Mouse (Mus musculus) liver, embryonic 13.5 days (tissue): Measurements from ENCODE around the gene Adamts9. TPM values are rescaled to one million over a fixed set of nuclear protein-coding genes. Genes with fewer than 3 reads are reported as not detected.

Experiments
- ATAC-seq: fragments of 200-750 bp; cut with Nextera tagmentation; 2 replicates; pipeline ENCODE4 v1.8.0; 2017; ENCODE audit warnings: low read depth, mild to moderate bottlenecking, moderate number of reproducible peaks, moderate library complexity
- DNase-seq: peaks from one replicate; pipeline ENCODE4 v3.0.0; 2022
- H3K27ac ChIP-seq: fragments of 300-500 bp; sonication (generic); 2 replicates; pipeline ENCODE4 v1.5.1; 2015; ENCODE audit warnings: moderate library complexity, mild to moderate bottlenecking, inconsistent platforms
- H3K27me3 ChIP-seq: fragments of 300-500 bp; sonication (generic); 2 replicates; pipeline ENCODE4 v1.6.1; 2015; ENCODE audit warnings: mild to moderate bottlenecking, inconsistent platforms
- H3K36me3 ChIP-seq: fragments of 300-500 bp; sonication (generic); 2 replicates; pipeline ENCODE4 v1.6.1; 2015; ENCODE audit warnings: mild to moderate bottlenecking, inconsistent platforms
- H3K4me1 ChIP-seq: fragments of 300-500 bp; sonication (generic); replicated peaks from 2 replicates; pipeline ENCODE4 v1.6.1; 2015; ENCODE audit warnings: inconsistent platforms
- H3K4me2 ChIP-seq: fragments of 300-500 bp; sonication (generic); 2 replicates; pipeline ENCODE4 v1.6.1; 2015; ENCODE audit warnings: inconsistent platforms, mild to moderate bottlenecking, moderate library complexity
- H3K4me3 ChIP-seq: fragments of 300-500 bp; sonication (generic); replicated peaks from 2 replicates; pipeline ENCODE4 v1.5.1; 2015; ENCODE audit warnings: mild to moderate bottlenecking, inconsistent platforms
- H3K9ac ChIP-seq: fragments of 300-500 bp; sonication (generic); 2 replicates; pipeline ENCODE4 v1.6.1; 2015; ENCODE audit warnings: mild to moderate bottlenecking, inconsistent platforms
- H3K9me3 ChIP-seq: fragments of 300-500 bp; sonication (generic); replicated peaks from 2 replicates; pipeline ENCODE4 v1.6.1; 2016; ENCODE audit warnings: inconsistent platforms
- WGBS: fragments of 180-500 bp; shearing (Covaris S2); methylation state at CpG from one replicate; pipeline ENCODE4 v1.1.7; 2015; ENCODE audit not compliant: insufficient replicate concordance; 5-methylcytosine and 5-hydroxymethylcytosine counted together
- polyA plus RNA-seq: library from polyadenylated mRNA; unstranded; fragments of >200 nt; fragmentation: Nextera tagmentation; extraction: Ambion mirVana; gene quantifications from 2 replicates; pipeline ENCODE4 v1.2.1, GENCODE M21; 2015

The Adamts9 gene
- polyA plus RNA-seq, 1 experiment from 2014 or later: 0.91 TPM

DNA sequence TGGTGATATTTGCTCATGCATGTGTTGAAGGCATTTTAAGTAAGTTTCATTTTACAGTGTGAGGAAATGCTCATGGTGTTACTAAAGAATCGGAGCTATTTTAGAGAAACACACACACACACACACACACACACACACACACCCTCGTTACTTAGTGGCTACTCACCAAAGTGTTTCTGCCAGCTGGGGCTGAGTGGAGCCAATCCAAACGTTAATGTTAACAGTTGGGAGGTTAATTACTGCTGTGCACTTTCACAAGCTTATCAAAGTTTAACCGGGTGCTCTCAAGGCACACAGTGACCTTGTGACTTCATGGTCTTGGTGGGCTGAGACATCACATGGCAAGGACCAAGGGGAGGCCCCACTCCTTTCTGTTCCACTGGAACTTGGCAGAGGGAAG is 21.4 kb downstream of the Adamts9 start:
- ATAC-seq (no peak), DNase-seq (no peak)

GRCm38 (mm10) chr6:92920938-92921689 is 22.2 kb downstream of the Adamts9 start:
- Histone ChIP-seq H3K27ac (no peak overlapping the region), H3K4me3 (no peak overlapping the region), H3K36me3 (no peaks in the 10 kb centered on the region), H3K9me3 (no peaks in the 10 kb centered on the region), H3K4me2 (no peak overlapping the region), H3K4me1 (no peaks in the 10 kb centered on the region), H3K9ac (no peak overlapping the region), H3K27me3 (no peaks in the 10 kb centered on the region)
- DNase-seq (no peak), ATAC-seq (no peak)
- WGBS: 63% methylated on average over 10 of the region's 10 CpGs

More for the DNA sequence above, 21.4 kb downstream of the Adamts9 start:
- Histone ChIP-seq H3K27ac (no peak overlapping the region), H3K27me3 (no peaks in the 10 kb centered on the region), H3K4me3 (no peak overlapping the region), H3K4me2 (no peak overlapping the region), H3K36me3 (no peaks in the 10 kb centered on the region), H3K9me3 (no peaks in the 10 kb centered on the region), H3K9ac (no peak overlapping the region), H3K4me1 (no peaks in the 10 kb centered on the region)
- WGBS: 36% methylated on average over 4 of the region's 4 CpGs

- Histone ChIP-seq H3K4me2 (no peak overlapping the region), H3K36me3 (no peaks in the 10 kb centered on the region), H3K9ac (no peak overlapping the region), H3K9me3 (no peaks in the 10 kb centered on the region), H3K27me3 (no peaks in the 10 kb centered on the region), H3K4me3 (no peak overlapping the region), H3K27ac (no peak overlapping the region), H3K4me1 (no peaks in the 10 kb centered on the region)
- ATAC-seq: no peak
- no peak for DNase-seq
- 42% methylated on average over 3 of the region's 3 CpGs for WGBS
Measured at GRCm38 (mm10) chr6:92910611-92911010, 32.7 kb downstream of the Adamts9 start.

- Histone ChIP-seq H3K27ac (no peak overlapping the region), H3K4me2 (no peak overlapping the region), H3K9ac (no peak overlapping the region), H3K4me1 (no peaks in the 10 kb centered on the region), H3K9me3 (no peaks in the 10 kb centered on the region), H3K27me3 (no peaks in the 10 kb centered on the region), H3K4me3 (no peak overlapping the region), H3K36me3 (no peaks in the 10 kb centered on the region)
- WGBS: 60% methylated on average over 8 of the region's 8 CpGs
- ATAC-seq (no peak), DNase-seq (no peak)
Measured at GRCm38 (mm10) chr6:92909361-92909760, 33.9 kb downstream of the Adamts9 start.

- H3K4me2 ChIP-seq: no peak overlapping the region
Measured at GRCm38 (mm10) chr6:92905922-92906321, 37.4 kb downstream of the Adamts9 start.

DNA sequence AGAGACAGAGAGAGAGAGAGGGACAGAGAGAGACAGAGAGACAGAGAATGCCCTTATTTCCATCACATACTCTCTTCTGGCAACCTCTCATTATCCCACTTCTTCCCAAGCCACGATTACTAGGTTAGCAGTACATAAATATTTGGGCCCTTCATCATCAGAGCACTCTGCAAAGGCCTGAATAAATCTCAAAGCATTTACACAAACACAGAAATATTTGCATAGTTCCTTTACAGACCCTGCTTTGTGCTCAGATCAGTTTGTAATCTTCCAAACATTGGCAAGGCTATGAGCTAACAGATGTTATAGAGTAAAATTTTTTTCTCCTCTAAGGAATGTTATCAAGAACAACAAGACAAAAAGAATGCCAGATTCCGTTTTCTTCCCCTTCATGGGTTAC is 38.8 kb downstream of the Adamts9 start:
- Histone ChIP-seq H3K4me2 (no peak overlapping the region), H3K9me3 (no peaks in the 10 kb centered on the region), H3K27me3 (no peaks in the 10 kb centered on the region), H3K36me3 (no peaks in the 10 kb centered on the region), H3K4me1 (no peaks in the 10 kb centered on the region), H3K9ac (no peak overlapping the region), H3K27ac (no peak overlapping the region), H3K4me3 (no peak overlapping the region)
- DNase-seq (no peak), ATAC-seq (no peak)
- WGBS: 33% methylated on average over 2 of the region's 2 CpGs

More at GRCm38 (mm10) chr6:92905922-92906321, 37.4 kb downstream of the Adamts9 start:
- Histone ChIP-seq H3K4me3 (no peak overlapping the region), H3K9ac (no peak overlapping the region), H3K27me3 (no peaks in the 10 kb centered on the region), H3K36me3 (no peaks in the 10 kb centered on the region), H3K9me3 (no peaks in the 10 kb centered on the region), H3K4me1 (no peaks in the 10 kb centered on the region), H3K27ac (no peak overlapping the region)
- no peak for DNase-seq
- no peak for ATAC-seq
- 10% methylated on average over 5 of the region's 5 CpGs for WGBS

- ATAC-seq (no peak), DNase-seq (no peak)
- no peaks in the 10 kb centered on the region for H3K4me1 ChIP-seq
- no peaks in the 10 kb centered on the region for H3K9me3 ChIP-seq
- H3K27me3 ChIP-seq: no peaks in the 10 kb centered on the region
- H3K9ac ChIP-seq: no peak overlapping the region
- 51% methylated on average over 1 of the region's 1 CpGs for whole genome bisulfite sequencing
- no peak overlapping the region for H3K4me2 ChIP-seq
- H3K27ac ChIP-seq: no peak overlapping the region
- no peak overlapping the region for H3K4me3 ChIP-seq
- H3K36me3 ChIP-seq: no peaks in the 10 kb centered on the region
Measured at GRCm38 (mm10) chr6:92904037-92904436, 39.3 kb downstream of the Adamts9 start.

- no peaks in the 10 kb centered on the region for H3K36me3 ChIP-seq
- WGBS: 57% methylated on average over 1 of the region's 1 CpGs
- H3K4me1 ChIP-seq: no peaks in the 10 kb centered on the region
- no peak overlapping the region for H3K4me3 ChIP-seq
- H3K9ac ChIP-seq: no peak overlapping the region
- DNase-seq: no peak
- H3K9me3 ChIP-seq: no peaks in the 10 kb centered on the region
- H3K4me2 ChIP-seq: no peak overlapping the region
- H3K27me3 ChIP-seq: no peaks in the 10 kb centered on the region
- no peak for ATAC-seq
- H3K27ac ChIP-seq: no peak overlapping the region
Measured at GRCm38 (mm10) chr6:92891535-92891934, 51.8 kb downstream of the Adamts9 start.

GRCm38 (mm10) chr6:92883131-92883900 is 60.0 kb downstream of the Adamts9 start:
- ATAC-seq: no peak
- 60% methylated on average over 9 of the region's 9 CpGs for WGBS
- no peaks in the 10 kb centered on the region for H3K4me1 ChIP-seq
- no peaks in the 10 kb centered on the region for H3K36me3 ChIP-seq
- no peak overlapping the region for H3K4me2 ChIP-seq
- no peak for DNase-seq
- no peak overlapping the region for H3K4me3 ChIP-seq
- no peaks in the 10 kb centered on the region for H3K9me3 ChIP-seq
- no peaks in the 10 kb centered on the region for H3K27me3 ChIP-seq
- no peak overlapping the region for H3K9ac ChIP-seq
- no peak overlapping the region for H3K27ac ChIP-seq

DNA sequence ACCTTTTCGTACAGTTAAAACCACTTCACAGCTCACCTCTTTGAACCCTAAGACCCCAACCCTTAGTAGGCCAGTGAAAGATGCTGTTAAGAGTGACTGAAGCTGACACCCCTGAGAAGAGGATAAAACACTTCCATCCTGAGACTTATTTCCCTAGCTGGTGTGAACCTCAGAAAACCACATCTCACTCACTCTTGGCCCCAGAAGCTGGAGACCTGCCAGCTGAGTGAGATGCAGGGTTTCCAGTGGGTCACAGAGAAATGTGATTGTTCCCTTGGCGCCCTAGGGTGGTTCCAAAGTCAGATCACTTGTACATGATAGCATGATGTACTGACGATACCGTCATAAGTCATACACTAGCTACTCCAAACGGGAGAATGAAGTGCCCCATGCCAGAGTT is 60.8 kb downstream of the Adamts9 start:
- no peak for DNase-seq
- Histone ChIP-seq H3K4me1 (no peaks in the 10 kb centered on the region), H3K9me3 (no peaks in the 10 kb centered on the region), H3K27ac (no peak overlapping the region), H3K4me3 (no peak overlapping the region), H3K36me3 (no peaks in the 10 kb centered on the region), H3K27me3 (no peaks in the 10 kb centered on the region), H3K4me2 (no peak overlapping the region), H3K9ac (no peak overlapping the region)
- ATAC-seq: no peak
- 71% methylated on average over 5 of the region's 5 CpGs for WGBS

- Histone ChIP-seq H3K9me3 (no peaks in the 10 kb centered on the region), H3K4me1 (no peaks in the 10 kb centered on the region), H3K27ac (no peak overlapping the region), H3K9ac (no peak overlapping the region), H3K4me2 (no peak overlapping the region), H3K27me3 (no peaks in the 10 kb centered on the region), H3K36me3 (no peaks in the 10 kb centered on the region), H3K4me3 (no peak overlapping the region)
- no peak for ATAC-seq
- WGBS: 80% methylated on average over 14 of the region's 14 CpGs
- DNase-seq: no peak
Measured at GRCm38 (mm10) chr6:92879700-92880265, 63.5 kb downstream of the Adamts9 start.
